8 mouse cellular contexts compared by ENCODE assay signal in the genomic region with DNA sequence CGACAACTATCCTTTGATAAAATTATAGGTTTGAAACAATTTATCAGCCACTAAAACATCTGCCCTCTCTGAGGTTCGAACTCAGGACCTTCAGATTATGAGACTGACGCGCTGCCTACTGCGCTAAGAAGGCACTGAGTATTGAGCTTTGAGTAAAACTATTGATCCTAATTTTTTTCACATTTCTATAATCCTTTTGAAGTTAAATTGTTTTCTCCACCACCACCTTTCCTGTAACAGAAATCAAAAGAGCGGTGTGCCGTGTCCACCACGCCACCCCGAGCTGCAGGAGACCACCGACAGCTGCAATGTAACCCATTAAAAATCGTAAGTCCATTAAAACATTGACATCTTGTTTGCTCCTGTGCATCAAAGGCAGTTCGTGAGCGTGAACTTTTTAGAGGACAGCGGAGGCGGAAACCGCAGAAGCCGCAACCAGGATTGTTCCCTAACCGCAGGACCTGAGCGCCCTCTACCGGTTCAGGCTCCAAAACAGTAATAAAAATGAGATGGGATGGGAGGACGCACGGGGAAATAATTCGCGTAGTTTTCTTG. TPM values are rescaled to one million over a fixed set of nuclear protein-coding genes. Genes with fewer than 3 reads are reported as not detected.
A peak's percentile ranks its signal among the peaks of the same experiment; 100 is the strongest.
DNase-seq lines count a peak whose midpoint lies in the region; ATAC-seq and TF ChIP-seq lines count a peak whose summit lies in the region.

No protein-coding gene starts in this region.

- no peak for TF ChIP-seq EP300 in lung, postnatal 0 days (IDR thresholded peaks at IDR 0.05)

- no peak overlapping the region for H3K9ac ChIP-seq in lung, postnatal 0 days (replicated peaks; ENCODE audit: low read depth)

- no peaks in the 10 kb centered on the region; the same call in 1 of the 2 replicates for H3K4me1 ChIP-seq in cerebellum, adult 2 months (ENCODE audit: control insufficient read depth, insufficient read depth, low read length)
- peaks cover 9% of the 10 kb centered on the region; the same call in 1 of the 2 replicates for H3K4me1 ChIP-seq in hindbrain, embryonic 10.5 days (replicated peaks)
- no peaks in the 10 kb centered on the region for H3K4me1 ChIP-seq in lung, postnatal 0 days (ENCODE audit: insufficient read depth, low read depth, low read length)

- H3K27ac ChIP-seq in cerebellum, adult 2 months (ENCODE audit: insufficient read depth, low read length): no peak overlapping the region
- peak overlapping the region; percentile 66; the same call in 1 of the 2 replicates for H3K27ac ChIP-seq in hindbrain, embryonic 10.5 days
- no peak overlapping the region for H3K27ac ChIP-seq in lung, postnatal 0 days (ENCODE audit: low read length)

- no peaks in the 10 kb centered on the region for H3K27me3 ChIP-seq in cerebellum, adult 2 months (ENCODE audit: control insufficient read depth, insufficient read depth, low read length)
- 0 out of 2 replicates have a peak, but pooled peaks cover 3% of the 10 kb centered on the region for H3K27me3 ChIP-seq in hindbrain, embryonic 10.5 days (ENCODE audit: insufficient read depth, poor library complexity, severe bottlenecking)
- no peaks in the 10 kb centered on the region for H3K27me3 ChIP-seq in lung, postnatal 0 days (replicated peaks; ENCODE audit: insufficient read depth, low read length)

- no peaks in the 10 kb centered on the region for H3K9me3 ChIP-seq in hindbrain, embryonic 10.5 days
- no peaks in the 10 kb centered on the region for H3K9me3 ChIP-seq in lung, postnatal 0 days (ENCODE audit: low read length)

- DNase-seq in MN1 (ENCODE audit: low spot score): peak; percentile 79
- DNase-seq in cerebellum, adult 2 months: peak; percentile 73 to 82
- peak; percentile 86 for DNase-seq in hindbrain, embryonic 10.5 days (ENCODE audit: low spot score)
- peak; percentile 51 for DNase-seq in layer of hippocampus, adult 9-11 months
- DNase-seq in lung, postnatal 0 days (ENCODE audit: low spot score): peak; percentile 85
- DNase-seq in retina, postnatal 1 day: peak; percentile 89
- DNase-seq in urinary bladder, adult 18-20 months (ENCODE audit: low spot score in 2 of 2): peak; percentile 55 to 71

- H3K4me2 ChIP-seq in lung, postnatal 0 days (replicated peaks; ENCODE audit: low read depth, low read length): peak overlapping the region; percentile 50

- no peak for TF ChIP-seq POLR2A in cerebellum, adult 2 months (IDR thresholded peaks at IDR 0.05; ENCODE audit: borderline replicate concordance, insufficient read depth, low read length)

- ATAC-seq in frontal cortex, adult (ENCODE audit: low TSS enrichment): peak; percentile 76
- peak; percentile 53 for ATAC-seq in lung, postnatal 0 days

- under 1% methylated on average over 24 of the region's 24 CpGs for WGBS in cerebellum, adult 2 months
- WGBS in hindbrain, embryonic 10.5 days: under 1% methylated on average over 24 of the region's 24 CpGs
- under 1% methylated on average over 24 of the region's 24 CpGs for WGBS in lung, postnatal 0 days

- peak overlapping the region; percentile 70 for H3K4me3 ChIP-seq in cerebellum, adult 2 months (replicated peaks; ENCODE audit: insufficient read depth, low read depth, low read length)
- peak overlapping the region; percentile 61 for H3K4me3 ChIP-seq in hindbrain, embryonic 10.5 days
- H3K4me3 ChIP-seq in lung, postnatal 0 days (ENCODE audit: low read depth, low read length): peak overlapping the region; percentile 24

- H3K36me3 ChIP-seq in hindbrain, embryonic 10.5 days: no peaks in the 10 kb centered on the region
- H3K36me3 ChIP-seq in lung, postnatal 0 days (ENCODE audit: insufficient read depth, low read length): no peaks in the 10 kb centered on the region

- peak; percentile 69 for TF ChIP-seq CTCF in cerebellum, adult 2 months (IDR thresholded peaks at IDR 0.05; ENCODE audit: borderline replicate concordance, insufficient read depth, low read depth, low read length)
- TF ChIP-seq CTCF in lung, postnatal 0 days (IDR thresholded peaks at IDR 0.05): peak; percentile 90

RNA-seq across cellular contexts. Expression of a gene that starts 14.8 kb away (rescaled TPM):
- polyA plus RNA-seq in cerebellum, adult 2 months (2012; rRNA removed): 0.25 and 0.33 TPM in 2 replicates
- 0.12 TPM in 1 of 2 replicates, not detected in the other for polyA plus RNA-seq in hindbrain, embryonic 10.5 days (2016; fragmentation: Nextera tagmentation; extraction: Ambion mirVana)
- polyA plus RNA-seq in lung, postnatal 0 days (2015; fragmentation: Nextera tagmentation; extraction: Ambion mirVana): 0.21 and 0.27 TPM in 2 replicates

RNA-seq across cellular contexts. Expression of a gene that starts 20.0 kb away (rescaled TPM):
- not detected in 2 replicates for polyA plus RNA-seq in cerebellum, adult 2 months (2012; rRNA removed)
- not detected in 2 replicates for polyA plus RNA-seq in hindbrain, embryonic 10.5 days (2016; fragmentation: Nextera tagmentation; extraction: Ambion mirVana)
- polyA plus RNA-seq in lung, postnatal 0 days (2015; fragmentation: Nextera tagmentation; extraction: Ambion mirVana): not detected in 2 replicates

RNA-seq across cellular contexts. Expression of a gene that starts 34.2 kb away (rescaled TPM):
- polyA plus RNA-seq in cerebellum, adult 2 months (2012; rRNA removed): not detected in 2 replicates
- not detected in 2 replicates for polyA plus RNA-seq in hindbrain, embryonic 10.5 days (2016; fragmentation: Nextera tagmentation; extraction: Ambion mirVana)
- polyA plus RNA-seq in lung, postnatal 0 days (2015; fragmentation: Nextera tagmentation; extraction: Ambion mirVana): not detected in 2 replicates

RNA-seq across cellular contexts. Expression of a gene that starts 35.9 kb away (rescaled TPM):
- 6.5 and 6.7 TPM in 2 replicates for polyA plus RNA-seq in cerebellum, adult 2 months (2012; rRNA removed)
- polyA plus RNA-seq in hindbrain, embryonic 10.5 days (2016; fragmentation: Nextera tagmentation; extraction: Ambion mirVana): 16.9 and 20.2 TPM in 2 replicates
- 6.4 and 6.8 TPM in 2 replicates for polyA plus RNA-seq in lung, postnatal 0 days (2015; fragmentation: Nextera tagmentation; extraction: Ambion mirVana)
